Mouse (Mus musculus) heart, embryonic 14.5 days (tissue): ENCODE data around the gene Cep41. TPM values are rescaled to one million over a fixed set of nuclear protein-coding genes. Genes with fewer than 3 reads are reported as not detected.

Experiments
- ATAC-seq: fragments of 200-750 bp; cut with Nextera tagmentation; 2 replicates; pipeline ENCODE4 v1.8.0; 2017; ENCODE audit warnings: low read depth, moderate TSS enrichment; ENCODE audit not compliant: insufficient number of reproducible peaks, insufficient read depth, low FRiP score
- H3K27ac ChIP-seq, 2 experiments: fragments of 200-500 bp in 1 of 2; fragments of 300-500 bp in 1 of 2; sonication (generic) in 1 of 2; replicated peaks in 1 of 2; 2 replicates each; pipeline ENCODE4 v1.5.1; 2012 to 2014; ENCODE audit warnings: low read depth in 2 of 2, low read length in 2 of 2, control low read depth in 1 of 2, mild to moderate bottlenecking in 1 of 2, mixed read lengths in 1 of 2; ENCODE audit not compliant: control insufficient read depth in 1 of 2, insufficient read depth in 1 of 2
- H3K27me3 ChIP-seq: fragments of 300-500 bp; sonication (generic); 2 replicates; pipeline ENCODE4 v1.6.1; 2014; ENCODE audit warnings: mild to moderate bottlenecking, low read length, control low read depth; ENCODE audit not compliant: control insufficient read depth, insufficient read depth
- H3K36me3 ChIP-seq: fragments of 300-500 bp; sonication (generic); 2 replicates; pipeline ENCODE4 v1.6.1; 2014; ENCODE audit warnings: mild to moderate bottlenecking, control low read depth, low read length, mixed read lengths; ENCODE audit not compliant: control insufficient read depth, insufficient read depth
- H3K4me1 ChIP-seq, 2 experiments: fragments of 200-500 bp in 1 of 2; fragments of 300-500 bp in 1 of 2; sonication (generic) in 1 of 2; 2 replicates each; pipeline ENCODE4 v1.6.1; 2012 to 2014; ENCODE audit warnings: low read length in 2 of 2, control low read depth in 1 of 2, mixed read lengths in 1 of 2; ENCODE audit not compliant: control insufficient read depth in 2 of 2, insufficient read depth in 2 of 2
- H3K4me2 ChIP-seq: fragments of 300-500 bp; sonication (generic); 2 replicates; pipeline ENCODE4 v1.6.1; 2014; ENCODE audit warnings: mild to moderate bottlenecking, low read length
- H3K4me3 ChIP-seq, 2 experiments: fragments of 200-500 bp in 1 of 2; fragments of 300-500 bp in 1 of 2; sonication (generic) in 1 of 2; 2 replicates each; pipeline ENCODE4 v1.5.1; 2012 to 2014; ENCODE audit warnings: low read length in 2 of 2, mild to moderate bottlenecking in 2 of 2, control low read depth in 1 of 2, low read depth in 1 of 2, moderate library complexity in 1 of 2; ENCODE audit not compliant: control insufficient read depth in 1 of 2, insufficient read depth in 1 of 2
- H3K9ac ChIP-seq: fragments of 300-500 bp; sonication (generic); 2 replicates; pipeline ENCODE4 v1.6.1; 2014; ENCODE audit warnings: mild to moderate bottlenecking, low read length
- H3K9me3 ChIP-seq: fragments of 300-500 bp; sonication (generic); 2 replicates; pipeline ENCODE4 v1.6.1; 2016; ENCODE audit warnings: low read length, control low read depth; ENCODE audit not compliant: control insufficient read depth
- WGBS: fragments of 180-500 bp; shearing (Covaris S2); extraction: QIAGEN DNeasy Blood & Tissue Kit; methylation state at CpG from one replicate; pipeline ENCODE4 v1.1.7; 2014; 5-methylcytosine and 5-hydroxymethylcytosine counted together
- polyA plus RNA-seq: library from polyadenylated mRNA; unstranded; fragments of >200 nt; fragmentation: Nextera tagmentation; extraction: Ambion mirVana; gene quantifications from 2 replicates; pipeline ENCODE4 v1.2.1, GENCODE M21; 2014

The Cep41 gene
- polyA plus RNA-seq, 1 experiment from 2014 or later: 9.6 TPM

- no peak overlapping the region for H3K9ac ChIP-seq
- H3K4me1 ChIP-seq: peaks cover 29 to 46% of the 10 kb centered on the region in 2 experiments
- WGBS: 47% methylated on average over 9 of the region's 9 CpGs
- no peaks in the 10 kb centered on the region for H3K9me3 ChIP-seq
- peak overlapping the region; percentile 61 to 70 for H3K27ac ChIP-seq
- no peak overlapping the region for H3K4me3 ChIP-seq
- no peaks in the 10 kb centered on the region for H3K36me3 ChIP-seq
- peak; percentile 62 for ATAC-seq
- H3K4me2 ChIP-seq: no peak overlapping the region
- H3K27me3 ChIP-seq: no peaks in the 10 kb centered on the region
Observed at GRCm38 (mm10) chr6:30624763-30625162, 68.8 kb downstream of the Cep41 start.

- no peak overlapping the region for H3K4me3 ChIP-seq
- H3K9ac ChIP-seq: no peak overlapping the region
- no peaks in the 10 kb centered on the region for H3K9me3 ChIP-seq
- no peaks in the 10 kb centered on the region for H3K27me3 ChIP-seq
- peaks cover 44 to 68% of the 10 kb centered on the region in 2 experiments for H3K4me1 ChIP-seq
- peak; percentile 73 for ATAC-seq
- H3K27ac ChIP-seq: peak overlapping the region; percentile 87 to 88
- H3K4me2 ChIP-seq: no peak overlapping the region
- no peaks in the 10 kb centered on the region for H3K36me3 ChIP-seq
- WGBS: 5% methylated on average over 4 of the region's 4 CpGs
Observed at GRCm38 (mm10) chr6:30621986-30622389, 71.6 kb downstream of the Cep41 start.

GRCm38 (mm10) chr6:30620994-30621393 lies 72.6 kb downstream of the Cep41 start:
- no peaks in the 10 kb centered on the region for H3K27me3 ChIP-seq
- H3K9me3 ChIP-seq: no peaks in the 10 kb centered on the region
- no peaks in the 10 kb centered on the region for H3K36me3 ChIP-seq
- H3K4me2 ChIP-seq: no peak overlapping the region
- no peak for ATAC-seq
- WGBS: 54% methylated on average over 6 of the region's 6 CpGs
- peaks cover 50 to 78% of the 10 kb centered on the region in 2 experiments for H3K4me1 ChIP-seq
- H3K27ac ChIP-seq: peak overlapping the region; percentile 78 to 87
- H3K4me3 ChIP-seq: no peak overlapping the region
- H3K9ac ChIP-seq: no peak overlapping the region

- H3K4me2 ChIP-seq: no peak overlapping the region
- peaks cover 51 to 81% of the 10 kb centered on the region in 2 experiments for H3K4me1 ChIP-seq
- H3K27ac ChIP-seq: peak overlapping the region; percentile 78 to 87
- no peak overlapping the region for H3K4me3 ChIP-seq
- no peak overlapping the region for H3K9ac ChIP-seq
- ATAC-seq: no peak
- H3K27me3 ChIP-seq: 0 out of 2 replicates have a peak, but pooled peaks cover 3% of the 10 kb centered on the region
- 87% methylated on average over 4 of the region's 4 CpGs for WGBS
- no peaks in the 10 kb centered on the region for H3K36me3 ChIP-seq
- H3K9me3 ChIP-seq: no peaks in the 10 kb centered on the region
Observed at GRCm38 (mm10) chr6:30620591-30620990, 73.0 kb downstream of the Cep41 start.

GRCm38 (mm10) chr6:30619606-30620005 lies 73.9 kb downstream of the Cep41 start:
- H3K4me1 ChIP-seq: peaks cover 43 to 74% of the 10 kb centered on the region in 2 experiments
- 0 out of 4 replicates have a peak overlapping the region, but pooled peaks of 1 of the 2 experiments have one; percentile 17 for H3K27ac ChIP-seq
- no peak for ATAC-seq

GRCm38 (mm10) chr6:30618735-30619134 lies 74.8 kb downstream of the Cep41 start:
- H3K36me3 ChIP-seq: no peaks in the 10 kb centered on the region
- 0 out of 2 replicates have a peak, but pooled peaks cover 3% of the 10 kb centered on the region for H3K27me3 ChIP-seq
- no peak for ATAC-seq
- no peak overlapping the region for H3K4me3 ChIP-seq
- H3K9ac ChIP-seq: no peak overlapping the region
- peak overlapping the region; percentile 14 to 31; a peak in 3 of 4 replicates for H3K27ac ChIP-seq
- 46% methylated on average over 6 of the region's 6 CpGs for WGBS
- peaks cover 42 to 68% of the 10 kb centered on the region in 2 experiments for H3K4me1 ChIP-seq
- H3K4me2 ChIP-seq: no peak overlapping the region
- no peaks in the 10 kb centered on the region for H3K9me3 ChIP-seq

More at GRCm38 (mm10) chr6:30619606-30620005, 73.9 kb downstream of the Cep41 start:
- no peaks in the 10 kb centered on the region for H3K36me3 ChIP-seq
- H3K4me2 ChIP-seq: no peak overlapping the region
- H3K27me3 ChIP-seq: 0 out of 2 replicates have a peak, but pooled peaks cover 3% of the 10 kb centered on the region
- no peak overlapping the region for H3K4me3 ChIP-seq
- H3K9ac ChIP-seq: no peak overlapping the region
- 76% methylated on average over 5 of the region's 5 CpGs for whole genome bisulfite sequencing
- H3K9me3 ChIP-seq: no peaks in the 10 kb centered on the region

- H3K9me3 ChIP-seq: no peaks in the 10 kb centered on the region
- no peaks in the 10 kb centered on the region for H3K36me3 ChIP-seq
- ATAC-seq: no peak
- peak overlapping the region in 1 of 2 experiments; percentile 52; a peak in 2 of 4 replicates for H3K27ac ChIP-seq
- 0 out of 4 replicates have a peak overlapping the region, but pooled peaks of 1 of the 2 experiments have one; percentile 4 for H3K4me3 ChIP-seq
- no peak overlapping the region for H3K9ac ChIP-seq
- peaks cover 40 to 67% of the 10 kb centered on the region in 2 experiments for H3K4me1 ChIP-seq
- H3K27me3 ChIP-seq: 0 out of 2 replicates have a peak, but pooled peaks cover 3% of the 10 kb centered on the region
- 18% methylated on average over 18 of the region's 18 CpGs for WGBS
- H3K4me2 ChIP-seq: peak overlapping the region; percentile 49
Observed at GRCm38 (mm10) chr6:30617959-30618590, 75.5 kb downstream of the Cep41 start.
